Mouse (Mus musculus) kidney, postnatal 4 days (tissue): Measurements from ENCODE around the gene Banf2.

Source experiments
- DNase-seq, 2 experiments: peaks; one replicate each; pipeline ENCODE4 v3.0.0; 2021; ENCODE audit warnings: mixed read lengths in 2 of 2

Gene Banf2

GRCm38 (mm10) chr2:144032664-144033063 is at the start of gene Banf2:
Gene Banf2, plus strand, starts transcription at chr2:144033059.
- no peak for DNase-seq

GRCm38 (mm10) chr2:143983482-143983881 is 49.4 kb upstream of the Banf2 start:
- DNase-seq, result no peak

GRCm38 (mm10) chr2:143987485-143987884 is 45.4 kb upstream of the Banf2 start:
- no peak for DNase-seq

GRCm38 (mm10) chr2:143988016-143988415 is 44.8 kb upstream of the Banf2 start:
- DNase-seq, result no peak

- peak; percentile 40 to 64 for DNase-seq
Measured at GRCm38 (mm10) chr2:143990997-143991396, 41.9 kb upstream of the Banf2 start.

GRCm38 (mm10) chr2:143991964-143992672 is 40.7 kb upstream of the Banf2 start:
- no peak for DNase-seq

- no peak for DNase-seq
Measured at GRCm38 (mm10) chr2:143992977-143993376, 39.9 kb upstream of the Banf2 start.

GRCm38 (mm10) chr2:144002229-144002984 is 30.5 kb upstream of the Banf2 start:
- no peak for DNase-seq

- DNase-seq, result peak in 1 of 2 experiments; percentile 38
Measured at GRCm38 (mm10) chr2:144003544-144003943, 29.3 kb upstream of the Banf2 start.

GRCm38 (mm10) chr2:144005166-144005955 is 27.5 kb upstream of the Banf2 start:
- no peak for DNase-seq

GRCm38 (mm10) chr2:144006686-144007085 is 26.2 kb upstream of the Banf2 start:
- DNase-seq, result no peak

- no peak for DNase-seq
Measured at GRCm38 (mm10) chr2:144007211-144007610, 25.6 kb upstream of the Banf2 start.

GRCm38 (mm10) chr2:144009081-144009480 is 23.8 kb upstream of the Banf2 start:
- no peak for DNase-seq

GRCm38 (mm10) chr2:144009551-144010281 is 23.1 kb upstream of the Banf2 start:
- DNase-seq, result peak; percentile 45 to 60

- peak; percentile 89 to 93 for DNase-seq
Measured at GRCm38 (mm10) chr2:144010282-144011044, 22.4 kb upstream of the Banf2 start.

GRCm38 (mm10) chr2:144011080-144011551 is 21.7 kb upstream of the Banf2 start, which contains the start of gene Rrbp1:
Gene Rrbp1, minus strand, starts transcription at chr2:144011263.
- peak; percentile 98 to 99 for DNase-seq

GRCm38 (mm10) chr2:144014051-144014450 is 18.8 kb upstream of the Banf2 start:
- no peak for DNase-seq

GRCm38 (mm10) chr2:144014481-144014880 is 18.4 kb upstream of the Banf2 start:
- no peak for DNase-seq

GRCm38 (mm10) chr2:144015861-144016260 is 17.0 kb upstream of the Banf2 start:
- no peak for DNase-seq

GRCm38 (mm10) chr2:144019971-144020370 is 12.9 kb upstream of the Banf2 start:
- DNase-seq, result no peak

- no peak for DNase-seq
Measured at GRCm38 (mm10) chr2:144022441-144022840, 10.4 kb upstream of the Banf2 start.

- DNase-seq, result no peak
Measured at GRCm38 (mm10) chr2:144025361-144025760, 7.5 kb upstream of the Banf2 start.
